ENCODE assay signal across 40 mouse cellular contexts in genomic region chr7:28159893-28160292, GRCm38 (mm10). TPM values are rescaled to one million over a fixed set of nuclear protein-coding genes. Genes with fewer than 3 reads are reported as not detected.
"Had no signal": no experiment of that assay in that cellular context is flagged by ENCODE, and none has a peak within 500 bp of the region (broad histone marks: within the 10 kb centered on the region; RNA-seq: fewer than 3 reads in every experiment).

No protein-coding gene starts in this region.

- DNase-seq: heart, postnatal 10 days; heart, postnatal 14 days; heart, postnatal 36 days; heart, postnatal 4 days; kidney, adult 11 months; kidney, adult 18-20 months; kidney, adult 2 months; kidney, adult 8-10 months; kidney, adult 9 months; kidney, postnatal 10 days; kidney, postnatal 14 days; kidney, postnatal 25 days; kidney, postnatal 36 days; kidney, postnatal 4 days; layer of hippocampus, adult 9-11 months; layer of hippocampus, postnatal 36 days had no signal

- H3K9me3 ChIP-seq: heart, embryonic 12.5 days; heart, embryonic 15.5 days; hindbrain, embryonic 10.5 days; hindbrain, embryonic 12.5 days; hindbrain, embryonic 13.5 days; hindbrain, embryonic 15.5 days; intestine, embryonic 15.5 days; kidney, embryonic 15.5 days had no signal

- H3K27ac ChIP-seq: heart, embryonic 15.5 days; hindbrain, embryonic 10.5 days; hindbrain, embryonic 12.5 days; hindbrain, embryonic 13.5 days; hindbrain, embryonic 14.5 days; hindbrain, embryonic 15.5 days; hindbrain, postnatal 0 days; intestine, embryonic 15.5 days; kidney, embryonic 15.5 days; kidney, postnatal 0 days; layer of hippocampus, adult 2 months; left cerebral cortex, adult 2 months had no signal

- H3K4me3 ChIP-seq: heart, embryonic 12.5 days; heart, embryonic 15.5 days; hindbrain, embryonic 10.5 days; hindbrain, embryonic 12.5 days; hindbrain, embryonic 13.5 days; hindbrain, embryonic 15.5 days; intestine, embryonic 15.5 days; kidney, embryonic 15.5 days; layer of hippocampus, adult 2 months; left cerebral cortex, adult 2 months had no signal

- H3K27me3 ChIP-seq: heart, embryonic 15.5 days; hindbrain, embryonic 12.5 days; hindbrain, embryonic 13.5 days; hindbrain, embryonic 15.5 days; intestine, embryonic 15.5 days; kidney, embryonic 15.5 days had no signal

- ATAC-seq: hindbrain, embryonic 16.5 days; hindbrain, postnatal 0 days; inflammation-experienced regulatory T-cells, adult 6 months; intestine, embryonic 15.5 days; intestine, embryonic 16.5 days; intestine, postnatal 0 days had no signal

- H3K9ac ChIP-seq: heart, embryonic 12.5 days; heart, embryonic 15.5 days; hindbrain, embryonic 12.5 days; hindbrain, embryonic 14.5 days; hindbrain, embryonic 15.5 days; intestine, embryonic 15.5 days; kidney, embryonic 15.5 days had no signal

- H3K36me3 ChIP-seq: heart, embryonic 12.5 days; heart, embryonic 15.5 days; hindbrain, embryonic 10.5 days; hindbrain, embryonic 12.5 days; hindbrain, embryonic 13.5 days; hindbrain, embryonic 15.5 days; intestine, embryonic 15.5 days; kidney, embryonic 15.5 days had no signal

- H3K4me2 ChIP-seq: heart, embryonic 12.5 days; heart, embryonic 15.5 days; hindbrain, embryonic 12.5 days; hindbrain, embryonic 13.5 days; hindbrain, embryonic 14.5 days; hindbrain, embryonic 15.5 days; intestine, embryonic 15.5 days; kidney, embryonic 15.5 days had no signal

- H3K4me1 ChIP-seq: heart, embryonic 12.5 days; heart, embryonic 15.5 days; hindbrain, embryonic 12.5 days; hindbrain, embryonic 13.5 days; hindbrain, embryonic 15.5 days; intestine, embryonic 15.5 days; kidney, embryonic 15.5 days had no signal

RNA-seq across cellular contexts. Expression of gene 9530053A07Rik, which starts 30.6 kb away (rescaled TPM):
- total RNA-seq: heart, postnatal 10 days; heart, postnatal 25 days; heart, postnatal 36 days; heart, postnatal 4 days; hematopoietic stem cell, adult 5-6 weeks; layer of hippocampus, adult 8-10 months; layer of hippocampus, postnatal 36 days had no signal
- polyA plus RNA-seq: heart, embryonic 14.5 days; inflammation-experienced regulatory T-cells, adult 6 months; intestine, embryonic 14.5 days; kidney, adult 2 months; kidney, embryonic 14.5 days; kidney, embryonic 16.5 days had no signal
